Mouse (Mus musculus) lung, embryonic 15.5 days (tissue): ENCODE results near the gene Dcaf6. TPM values are rescaled to one million over a fixed set of nuclear protein-coding genes. Genes with fewer than 3 reads are reported as not detected.
"Not testable (repeated sequence)": the region's sequence is repeated elsewhere in the genome, so short reads cannot be mapped to it uniquely, and the experiment has no call there.

ENCODE experiments used
- ATAC-seq: fragments of 200-750 bp; cut with Nextera tagmentation; 2 replicates; pipeline ENCODE4 v1.8.0; 2017; ENCODE audit warnings: moderate number of reproducible peaks, borderline replicate concordance; ENCODE audit not compliant: low FRiP score, low TSS enrichment; ENCODE audit errors: extremely low read depth
- H3K27ac ChIP-seq: fragments of 300-500 bp; sonication (generic); 2 replicates; pipeline ENCODE4 v1.5.1; 2015; ENCODE audit warnings: moderate library complexity, mild to moderate bottlenecking, inconsistent platforms
- H3K27me3 ChIP-seq: fragments of 300-500 bp; sonication (generic); 2 replicates; pipeline ENCODE4 v1.6.1; 2015; ENCODE audit warnings: inconsistent platforms
- H3K36me3 ChIP-seq: fragments of 300-500 bp; sonication (generic); 2 replicates; pipeline ENCODE4 v1.6.1; 2015; ENCODE audit warnings: inconsistent platforms
- H3K4me1 ChIP-seq: fragments of 300-500 bp; sonication (generic); 2 replicates; pipeline ENCODE4 v1.6.1; 2015; ENCODE audit warnings: inconsistent platforms
- H3K4me2 ChIP-seq: fragments of 300-500 bp; sonication (generic); 2 replicates; pipeline ENCODE4 v1.6.1; 2015; ENCODE audit warnings: inconsistent platforms, mild to moderate bottlenecking, moderate library complexity
- H3K4me3 ChIP-seq: fragments of 300-500 bp; sonication (generic); 2 replicates; pipeline ENCODE4 v1.5.1; 2015; ENCODE audit warnings: mild to moderate bottlenecking, inconsistent platforms
- H3K9ac ChIP-seq: fragments of 300-500 bp; sonication (generic); 2 replicates; pipeline ENCODE4 v1.6.1; 2015; ENCODE audit warnings: inconsistent platforms
- H3K9me3 ChIP-seq: fragments of 300-500 bp; sonication (generic); 2 replicates; pipeline ENCODE4 v1.6.1; 2016; ENCODE audit warnings: inconsistent platforms
- WGBS: fragments of 180-500 bp; shearing (Covaris S2); methylation state at CpG from one replicate; pipeline ENCODE4 v1.1.7; 2015; 5-methylcytosine and 5-hydroxymethylcytosine counted together
- polyA plus RNA-seq: library from polyadenylated mRNA; unstranded; fragments of >200 nt; fragmentation: Nextera tagmentation; extraction: Ambion mirVana; gene quantifications from 2 replicates; pipeline ENCODE4 v1.2.1, GENCODE M21; 2015

The Dcaf6 gene
- polyA plus RNA-seq, 1 experiment from 2014 or later, result 13.5 TPM

- no peaks in the 10 kb centered on the region for H3K9me3 ChIP-seq
- no peak overlapping the region for H3K27ac ChIP-seq
- no peak overlapping the region for H3K9ac ChIP-seq
- no peak for ATAC-seq
- H3K4me3 ChIP-seq, result no peak overlapping the region
- H3K4me2 ChIP-seq, result no peak overlapping the region
- 0 out of 2 replicates have a peak, but pooled peaks cover 7% of the 10 kb centered on the region for H3K36me3 ChIP-seq
- H3K4me1 ChIP-seq, result no peaks in the 10 kb centered on the region
- H3K27me3 ChIP-seq, result no peaks in the 10 kb centered on the region
These were observed 111.6 kb downstream of the Dcaf6 start for GRCm38 (mm10) chr1:165348627-165349026.

- H3K27ac ChIP-seq, result no peak overlapping the region
- 73% methylated on average over 4 of the region's 4 CpGs for WGBS
- no peaks in the 10 kb centered on the region for H3K36me3 ChIP-seq
- no peaks in the 10 kb centered on the region for H3K27me3 ChIP-seq
- H3K9ac ChIP-seq, result no peak overlapping the region
- H3K9me3 ChIP-seq, result no peaks in the 10 kb centered on the region
- no peak for ATAC-seq
- no peaks in the 10 kb centered on the region for H3K4me1 ChIP-seq
- no peak overlapping the region for H3K4me3 ChIP-seq
- H3K4me2 ChIP-seq, result no peak overlapping the region
These were observed 115.8 kb downstream of the Dcaf6 start for GRCm38 (mm10) chr1:165344453-165344852.

- no peak for ATAC-seq
- Histone ChIP-seq H3K27me3 (no peaks in the 10 kb centered on the region), H3K4me1 (no peaks in the 10 kb centered on the region), H3K9me3 (no peaks in the 10 kb centered on the region), H3K27ac (no peak overlapping the region), H3K4me3 (no peak overlapping the region), H3K4me2 (no peak overlapping the region), H3K36me3 (no peaks in the 10 kb centered on the region), H3K9ac (no peak overlapping the region)
- 48% methylated on average over 7 of the region's 7 CpGs for WGBS
These were observed 118.1 kb downstream of the Dcaf6 start for GRCm38 (mm10) chr1:165342126-165342525.

GRCm38 (mm10) chr1:165332797-165333196 is 127.5 kb downstream of the Dcaf6 start:
- H3K27me3 ChIP-seq, result no peaks in the 10 kb centered on the region
- H3K4me2 ChIP-seq, result no peak overlapping the region
- H3K9ac ChIP-seq, result no peak overlapping the region
- H3K4me3 ChIP-seq, result no peak overlapping the region
- no peaks in the 10 kb centered on the region for H3K4me1 ChIP-seq
- ATAC-seq, result no peak
- 77% methylated on average over 3 of the region's 3 CpGs for WGBS
- H3K27ac ChIP-seq, result no peak overlapping the region
- H3K36me3 ChIP-seq, result 0 out of 2 replicates have a peak, but pooled peaks cover 2% of the 10 kb centered on the region
- H3K9me3 ChIP-seq, result no peaks in the 10 kb centered on the region

GRCm38 (mm10) chr1:165330859-165331258 is 129.4 kb downstream of the Dcaf6 start:
- no peak for ATAC-seq
- Histone ChIP-seq H3K4me2 (no peak overlapping the region), H3K4me3 (no peak overlapping the region), H3K9me3 (no peaks in the 10 kb centered on the region), H3K36me3 (0 out of 2 replicates have a peak, but pooled peaks cover 2% of the 10 kb centered on the region), H3K9ac (no peak overlapping the region), H3K27me3 (no peaks in the 10 kb centered on the region), H3K27ac (no peak overlapping the region), H3K4me1 (no peaks in the 10 kb centered on the region)

- ATAC-seq, result not testable (repeated sequence)
These were observed 131.6 kb downstream of the Dcaf6 start for GRCm38 (mm10) chr1:165328384-165329289.

GRCm38 (mm10) chr1:165327831-165328230 is 132.4 kb downstream of the Dcaf6 start:
- Histone ChIP-seq H3K9me3 (no peaks in the 10 kb centered on the region), H3K4me1 (no peaks in the 10 kb centered on the region), H3K4me3 (no peak overlapping the region), H3K36me3 (0 out of 2 replicates have a peak, but pooled peaks cover 2% of the 10 kb centered on the region), H3K9ac (no peak overlapping the region), H3K4me2 (no peak overlapping the region), H3K27ac (no peak overlapping the region), H3K27me3 (no peaks in the 10 kb centered on the region)
- ATAC-seq, result no peak
- 53% methylated on average over 5 of the region's 5 CpGs for WGBS

More at GRCm38 (mm10) chr1:165328384-165329289, 131.6 kb downstream of the Dcaf6 start:
- H3K27ac ChIP-seq, H3K36me3 ChIP-seq, H3K4me1 ChIP-seq, H3K4me2 ChIP-seq, H3K4me3 ChIP-seq, H3K9me3 ChIP-seq, H3K9ac ChIP-seq, H3K27me3 ChIP-seq: not testable (repeated sequence)
- 85% methylated on average over 17 of the region's 17 CpGs for WGBS

- H3K9me3 ChIP-seq, result no peaks in the 10 kb centered on the region
- no peak overlapping the region for H3K9ac ChIP-seq
- H3K27me3 ChIP-seq, result no peaks in the 10 kb centered on the region
- no peak overlapping the region for H3K4me3 ChIP-seq
- H3K4me2 ChIP-seq, result no peak overlapping the region
- 64% methylated on average over 2 of the region's 2 CpGs for whole genome bisulfite sequencing
- ATAC-seq, result no peak
- H3K4me1 ChIP-seq, result no peaks in the 10 kb centered on the region
- H3K27ac ChIP-seq, result no peak overlapping the region
- H3K36me3 ChIP-seq, result 0 out of 2 replicates have a peak, but pooled peaks cover 2% of the 10 kb centered on the region
These were observed 132.9 kb downstream of the Dcaf6 start for GRCm38 (mm10) chr1:165327370-165327769.

GRCm38 (mm10) chr1:165322934-165323333 is 137.3 kb downstream of the Dcaf6 start:
- no peaks in the 10 kb centered on the region for H3K9me3 ChIP-seq
- H3K4me3 ChIP-seq, result no peak overlapping the region
- H3K27me3 ChIP-seq, result no peaks in the 10 kb centered on the region
- H3K27ac ChIP-seq, result no peak overlapping the region
- 45% methylated on average over 7 of the region's 7 CpGs for WGBS
- H3K36me3 ChIP-seq, result no peaks in the 10 kb centered on the region
- no peak overlapping the region for H3K4me2 ChIP-seq
- peaks cover 8% of the 10 kb centered on the region; the same call in 1 of the 2 replicates for H3K4me1 ChIP-seq
- ATAC-seq, result no peak
- H3K9ac ChIP-seq, result no peak overlapping the region

- Histone ChIP-seq H3K27me3 (no peaks in the 10 kb centered on the region), H3K4me3 (no peak overlapping the region), H3K4me1 (peaks cover 8% of the 10 kb centered on the region; the same call in 1 of the 2 replicates), H3K27ac (peak overlapping the region; percentile 73), H3K9me3 (no peaks in the 10 kb centered on the region), H3K9ac (no peak overlapping the region), H3K4me2 (no peak overlapping the region), H3K36me3 (no peaks in the 10 kb centered on the region)
- WGBS, result 75% methylated on average over 7 of the region's 7 CpGs
- ATAC-seq, result peak; percentile 15; the same call in 1 of the 2 replicates
These were observed 138.4 kb downstream of the Dcaf6 start for GRCm38 (mm10) chr1:165321891-165322290.

- Histone ChIP-seq H3K9me3 (no peaks in the 10 kb centered on the region), H3K36me3 (no peaks in the 10 kb centered on the region), H3K4me3 (no peak overlapping the region), H3K27me3 (no peaks in the 10 kb centered on the region), H3K9ac (no peak overlapping the region), H3K4me1 (peaks cover 8% of the 10 kb centered on the region; the same call in 1 of the 2 replicates), H3K27ac (peak overlapping the region; percentile 73), H3K4me2 (no peak overlapping the region)
- ATAC-seq, result peak; percentile 66; the same call in 1 of the 2 replicates
- 68% methylated on average over 13 of the region's 13 CpGs for WGBS
These were observed 138.8 kb downstream of the Dcaf6 start for GRCm38 (mm10) chr1:165321393-165321861.
